Mouse (Mus musculus): ENCODE results near the gene Rab3ip.

DNA sequence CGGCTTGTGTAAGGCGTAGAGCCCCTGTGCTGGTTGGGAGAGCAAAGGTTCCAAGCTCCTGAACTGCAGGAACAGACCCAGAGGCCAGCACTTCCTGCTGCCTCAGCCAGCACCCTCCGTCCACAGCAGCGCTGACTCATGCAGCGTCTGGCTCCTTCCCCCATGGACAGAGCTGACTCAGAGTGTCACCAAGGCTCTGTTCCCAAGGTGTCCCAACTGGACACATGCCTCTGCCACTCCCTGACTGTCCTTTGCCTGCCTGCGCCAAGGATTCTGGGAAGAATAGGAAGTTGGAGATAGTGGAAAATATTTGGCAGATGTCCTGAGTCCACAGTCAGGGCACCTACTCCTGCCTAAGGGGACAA is 45.6 kb upstream of the Rab3ip start:
- TF ChIP-seq POLR2A (IDR thresholded peaks at IDR 0.05; ENCODE audit: borderline replicate concordance, extremely low read depth, insufficient read depth, insufficient read length, poor library complexity, severe bottlenecking) (no peak), CTCF (IDR thresholded peaks at IDR 0.05; ENCODE audit: borderline replicate concordance, extremely low read depth, insufficient read depth, insufficient read length) (no peak)

All from brain, embryonic 14.5 days (tissue).